9 mouse cellular contexts compared by ENCODE assay signal in the genomic region with DNA sequence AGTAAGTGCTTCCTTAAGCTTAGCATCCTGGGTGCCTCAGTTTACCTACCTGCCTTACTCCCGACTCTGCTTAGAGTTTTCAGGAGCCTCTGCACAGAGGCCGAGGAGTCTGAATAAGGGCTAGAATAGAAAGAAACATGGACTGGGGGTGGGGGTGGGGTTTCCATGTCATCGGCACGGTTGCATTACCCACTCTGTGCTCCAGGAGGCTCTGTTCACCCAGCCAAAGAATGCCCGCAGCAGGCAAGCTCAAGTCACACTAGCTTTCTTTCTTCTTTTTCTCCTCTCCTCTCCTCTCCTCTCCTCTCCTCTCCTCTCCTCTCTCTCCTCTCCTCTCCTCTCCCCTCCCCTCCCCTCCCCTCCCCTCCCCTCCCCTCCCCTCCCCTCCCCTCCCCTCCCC. TPM values are rescaled to one million over a fixed set of nuclear protein-coding genes. Genes with fewer than 3 reads are reported as not detected.
DNase-seq lines count a peak whose midpoint lies in the region; ATAC-seq and TF ChIP-seq lines count a peak whose summit lies in the region.
"Had no signal": no experiment of that assay in that cellular context is flagged by ENCODE, and none has a peak within 500 bp of the region (broad histone marks: within the 10 kb centered on the region; RNA-seq: fewer than 3 reads in every experiment).

No protein-coding gene starts in this region.

- 31% methylated on average over 5 of the region's 5 CpGs for WGBS in hindbrain, embryonic 14.5 days
- 36% methylated on average over 5 of the region's 5 CpGs for WGBS in hindbrain, embryonic 13.5 days
- WGBS in intestine, postnatal 0 days = 40% methylated on average over 5 of the region's 5 CpGs

- no peak overlapping the region for H3K4me2 ChIP-seq in hindbrain, embryonic 14.5 days (replicated peaks)
- H3K4me2 ChIP-seq in hindbrain, embryonic 13.5 days = no peak overlapping the region
- no peak overlapping the region for H3K4me2 ChIP-seq in intestine, postnatal 0 days (replicated peaks; ENCODE audit: low read depth)
- H3K4me2 ChIP-seq: limb, embryonic 12.5 days had no signal

- no peak overlapping the region for H3K4me3 ChIP-seq in hindbrain, embryonic 14.5 days (replicated peaks; ENCODE audit: low read length)
- no peak overlapping the region for H3K4me3 ChIP-seq in hindbrain, embryonic 13.5 days
- H3K4me3 ChIP-seq in intestine, postnatal 0 days (ENCODE audit: low read depth, low read length) = no peak overlapping the region
- H3K4me3 ChIP-seq: limb, embryonic 12.5 days had no signal

- no peak for ATAC-seq in hindbrain, embryonic 14.5 days (ENCODE audit: low FRiP score)
- ATAC-seq in hindbrain, embryonic 13.5 days (ENCODE audit: low FRiP score) = no peak
- ATAC-seq in intestine, postnatal 0 days = no peak

- H3K27ac ChIP-seq in hindbrain, embryonic 14.5 days = no peak overlapping the region
- no peak overlapping the region for H3K27ac ChIP-seq in hindbrain, embryonic 13.5 days
- no peak overlapping the region for H3K27ac ChIP-seq in intestine, postnatal 0 days (ENCODE audit: low read depth, low read length)
- H3K27ac ChIP-seq: limb, embryonic 12.5 days had no signal

- H3K9me3 ChIP-seq in hindbrain, embryonic 14.5 days (ENCODE audit: control insufficient read depth, low read length) = no peaks in the 10 kb centered on the region
- no peaks in the 10 kb centered on the region for H3K9me3 ChIP-seq in hindbrain, embryonic 13.5 days
- H3K9me3 ChIP-seq in intestine, postnatal 0 days (ENCODE audit: control insufficient read depth) = no peaks in the 10 kb centered on the region

- H3K36me3 ChIP-seq in hindbrain, embryonic 14.5 days (replicated peaks; ENCODE audit: control insufficient read depth, insufficient read depth) = no peaks in the 10 kb centered on the region
- H3K36me3 ChIP-seq in hindbrain, embryonic 13.5 days = no peaks in the 10 kb centered on the region
- H3K36me3 ChIP-seq in intestine, postnatal 0 days (ENCODE audit: control insufficient read depth, insufficient read depth) = peaks cover 42% of the 10 kb centered on the region
- no peaks in the 10 kb centered on the region for H3K36me3 ChIP-seq in splenic B cell, adult 2 months (ENCODE audit: control insufficient read depth, insufficient read depth, low read length, poor library complexity, severe bottlenecking)
- H3K36me3 ChIP-seq: limb, embryonic 12.5 days had no signal

- peak; percentile 42 for DNase-seq in hindbrain, embryonic 14.5 days (ENCODE audit: low spot score)
- peak; percentile 47 for DNase-seq in 416B (ENCODE audit: low read depth)
- peak; percentile 61 for DNase-seq in R1 (ENCODE audit: low read depth, low spot score)
- peak; percentile 38 for DNase-seq in splenic B cell, adult 2 months (ENCODE audit: low read depth, low spot score)
- DNase-seq in urinary bladder, postnatal 10 days (ENCODE audit: low spot score) = no peak
- DNase-seq in frontal cortex, postnatal 10 days (ENCODE audit: low spot score in 2 of 2) = no peak

- TF ChIP-seq CTCF in intestine, postnatal 0 days (IDR thresholded peaks at IDR 0.05; ENCODE audit: low read depth) = peak; percentile 77

- H3K9ac ChIP-seq in hindbrain, embryonic 14.5 days = no peak overlapping the region
- no peak overlapping the region for H3K9ac ChIP-seq in hindbrain, embryonic 13.5 days
- H3K9ac ChIP-seq in intestine, postnatal 0 days (ENCODE audit: low read depth, low read length) = no peak overlapping the region
- H3K9ac ChIP-seq: limb, embryonic 12.5 days had no signal

- H3K27me3 ChIP-seq in hindbrain, embryonic 14.5 days (ENCODE audit: control insufficient read depth, insufficient read depth, low read length) = no peaks in the 10 kb centered on the region
- 0 out of 2 replicates have a peak, but pooled peaks cover 5% of the 10 kb centered on the region for H3K27me3 ChIP-seq in hindbrain, embryonic 13.5 days
- H3K27me3 ChIP-seq in intestine, postnatal 0 days (replicated peaks; ENCODE audit: control insufficient read depth, insufficient read depth, low read length) = no peaks in the 10 kb centered on the region
- no peaks in the 10 kb centered on the region for H3K27me3 ChIP-seq in splenic B cell, adult 2 months (ENCODE audit: control insufficient read depth, insufficient read depth, low read length, poor library complexity, severe bottlenecking)
- H3K27me3 ChIP-seq: limb, embryonic 12.5 days had no signal

- H3K4me1 ChIP-seq in hindbrain, embryonic 14.5 days (replicated peaks; ENCODE audit: control insufficient read depth, insufficient read depth, low read length) = no peaks in the 10 kb centered on the region
- no peaks in the 10 kb centered on the region for H3K4me1 ChIP-seq in hindbrain, embryonic 13.5 days (replicated peaks)
- no peaks in the 10 kb centered on the region for H3K4me1 ChIP-seq in intestine, postnatal 0 days (replicated peaks; ENCODE audit: control insufficient read depth, insufficient read depth, low read length)

RNA-seq across cellular contexts. Expression of a gene that starts 32.2 kb away (rescaled TPM):
- polyA plus RNA-seq in hindbrain, embryonic 14.5 days (2014; fragmentation: Nextera tagmentation; extraction: Ambion mirVana) = not detected in 2 replicates
- not detected in 2 replicates for polyA plus RNA-seq in hindbrain, embryonic 13.5 days (2015; fragmentation: Nextera tagmentation; extraction: Ambion mirVana)
- not detected in 2 replicates for polyA plus RNA-seq in intestine, postnatal 0 days (2015; fragmentation: Nextera tagmentation; extraction: Ambion mirVana)
- polyA plus RNA-seq: limb, embryonic 12.5 days had no signal

RNA-seq across cellular contexts. Expression of a gene that starts 47.5 kb away (rescaled TPM):
- 117 and 126 TPM in 2 replicates for polyA plus RNA-seq in hindbrain, embryonic 14.5 days (2014; fragmentation: Nextera tagmentation; extraction: Ambion mirVana)
- polyA plus RNA-seq in hindbrain, embryonic 13.5 days (2015; fragmentation: Nextera tagmentation; extraction: Ambion mirVana) = 85.5 and 87.9 TPM in 2 replicates
- polyA plus RNA-seq in intestine, postnatal 0 days (2015; fragmentation: Nextera tagmentation; extraction: Ambion mirVana) = 20.9 and 21.7 TPM in 2 replicates

RNA-seq across cellular contexts. Expression of a gene that starts 47.5 kb away (rescaled TPM):
- polyA plus RNA-seq in hindbrain, embryonic 14.5 days (2014; fragmentation: Nextera tagmentation; extraction: Ambion mirVana) = 3.1 and 3.3 TPM in 2 replicates
- 2.9 and 4.2 TPM in 2 replicates for polyA plus RNA-seq in hindbrain, embryonic 13.5 days (2015; fragmentation: Nextera tagmentation; extraction: Ambion mirVana)
- polyA plus RNA-seq in intestine, postnatal 0 days (2015; fragmentation: Nextera tagmentation; extraction: Ambion mirVana) = 62.8 and 78.9 TPM in 2 replicates

Comparison
In these comparisons a context has a peak if more than half of its experiments do, and no peak if none do; other contexts are left out.
1. DNase-seq: peak in hindbrain, embryonic 14.5 days (single experiment), 416B (single experiment), R1 (single experiment) and splenic B cell, adult 2 months (single experiment); none in urinary bladder, postnatal 10 days (single experiment) and frontal cortex, postnatal 10 days (0 of 2).
2. RNA of a gene that starts 47.5 kb away (polyA plus RNA-seq): 62.8 to 78.9 TPM in intestine, postnatal 0 days; 3.1 to 3.3 TPM in hindbrain, embryonic 14.5 days and 2.9 to 4.2 TPM in hindbrain, embryonic 13.5 days; every median in the first group is over 10 times any median in the second.